Mouse (Mus musculus) CD4-positive, CD25-positive, alpha-beta regulatory T cell, adult 9 weeks (primary cell): ENCODE measurements around the gene Rnf43. TPM values are rescaled to one million over a fixed set of nuclear protein-coding genes. Genes with fewer than 3 reads are reported as not detected.

ENCODE experiments used
- polyA plus RNA-seq: library from polyadenylated mRNA; unstranded; fragments of 100-300 nt; shearing (Covaris generic); gene quantifications from one replicate; pipeline ENCODE4 v1.2.1, GENCODE M21; 2017

Rnf43 gene
- 35.5 TPM for polyA plus RNA-seq

GRCm38 (mm10) chr11:87662407-87662806, at the start of gene Rnf43:
Rnf43 (plus strand) TSS chr11:87662722.

GRCm38 (mm10) chr11:87616790-87617474, 45.6 kb upstream of the Rnf43 start, which contains the start of gene Hsf5:
Hsf5 (plus strand) TSS chr11:87617164.

GRCm38 (mm10) chr11:87737175-87737740, 74.7 kb downstream of the Rnf43 start, which contains the start of gene Supt4a:
Supt4a (plus strand) TSS chr11:87737552.

GRCm38 (mm10) chr11:87760301-87761081, 98.0 kb downstream of the Rnf43 start, which contains the start of gene Tspoap1:
Tspoap1 (plus strand) TSS chr11:87760541.

Other genes with a start within 250 kb of the Rnf43 start
- gene Gm11492, start 96.1 kb upstream of the Rnf43 start, polyA plus RNA-seq, result not detected
- gene Sept4, start 93.8 kb upstream of the Rnf43 start, polyA plus RNA-seq, result 2.0 TPM
- gene Mtmr4, start 70.6 kb upstream of the Rnf43 start, polyA plus RNA-seq, result 39.5 TPM
- not detected for gene Hsf5, start 45.6 kb upstream of the Rnf43 start, polyA plus RNA-seq
- 471 TPM for gene Supt4a, start 74.8 kb downstream of the Rnf43 start, polyA plus RNA-seq
- 6.2 TPM for gene Tspoap1, start 97.8 kb downstream of the Rnf43 start, polyA plus RNA-seq
- not detected for gene Mpo, start 130.9 kb downstream of the Rnf43 start, polyA plus RNA-seq
- not detected for gene Lpo, start 165.6 kb downstream of the Rnf43 start, polyA plus RNA-seq
- 18.1 TPM for gene Mks1, start 190.5 kb downstream of the Rnf43 start, polyA plus RNA-seq
- not detected for gene Epx, start 212.8 kb downstream of the Rnf43 start, polyA plus RNA-seq
- not detected for gene Olfr462, start 229.5 kb downstream of the Rnf43 start, polyA plus RNA-seq
- gene Olfr463, start 234.7 kb downstream of the Rnf43 start, polyA plus RNA-seq, result not detected